Mouse (Mus musculus) intestine, embryonic 15.5 days (tissue): ENCODE data around the gene Hoxa4. TPM values are rescaled to one million over a fixed set of nuclear protein-coding genes. Genes with fewer than 3 reads are reported as not detected.

Source experiments
- ATAC-seq: fragments of 200-750 bp; cut with Nextera tagmentation; 2 replicates; pipeline ENCODE4 v1.8.0; 2017; ENCODE audit warnings: moderate TSS enrichment, moderate library complexity
- H3K27ac ChIP-seq: fragments of 300-500 bp; sonication (generic); 2 replicates; pipeline ENCODE4 v1.5.1; 2015; ENCODE audit warnings: mild to moderate bottlenecking, inconsistent platforms
- H3K27me3 ChIP-seq: fragments of 300-500 bp; sonication (generic); replicated peaks from 2 replicates; pipeline ENCODE4 v1.6.1; 2015; ENCODE audit warnings: inconsistent platforms
- H3K36me3 ChIP-seq: fragments of 300-500 bp; sonication (generic); 2 replicates; pipeline ENCODE4 v1.6.1; 2015; ENCODE audit warnings: inconsistent platforms
- H3K4me1 ChIP-seq: fragments of 300-500 bp; sonication (generic); replicated peaks from 2 replicates; pipeline ENCODE4 v1.6.1; 2015; ENCODE audit warnings: inconsistent platforms
- H3K4me2 ChIP-seq: fragments of 300-500 bp; sonication (generic); replicated peaks from 2 replicates; pipeline ENCODE4 v1.6.1; 2015; ENCODE audit warnings: mild to moderate bottlenecking, inconsistent platforms
- H3K4me3 ChIP-seq: fragments of 300-500 bp; sonication (generic); replicated peaks from 2 replicates; pipeline ENCODE4 v1.5.1; 2015; ENCODE audit warnings: inconsistent platforms
- H3K9ac ChIP-seq: fragments of 300-500 bp; sonication (generic); 2 replicates; pipeline ENCODE4 v1.6.1; 2015; ENCODE audit warnings: inconsistent platforms
- H3K9me3 ChIP-seq: fragments of 300-500 bp; sonication (generic); 2 replicates; pipeline ENCODE4 v1.6.1; 2016; ENCODE audit warnings: inconsistent platforms
- WGBS: fragments of 180-500 bp; shearing (Covaris S2); methylation state at CpG from one replicate; pipeline ENCODE4 v1.1.7; 2015; 5-methylcytosine and 5-hydroxymethylcytosine counted together
- microRNA counts: library from miRNA; unstranded; fragments of <30 nt; microRNA quantifications from one replicate; lab custom pipeline; 2016
- polyA plus RNA-seq: library from polyadenylated mRNA; unstranded; fragments of >200 nt; fragmentation: Nextera tagmentation; extraction: Ambion mirVana; gene quantifications from 2 replicates; pipeline ENCODE4 v1.2.1, GENCODE M21; 2015

Hoxa4 gene
- polyA plus RNA-seq, 1 experiment from 2014 or later: 4.5 TPM

- WGBS: 72% methylated on average over 3 of the region's 3 CpGs
- Histone ChIP-seq H3K36me3 (no peaks in the 10 kb centered on the region), H3K27me3 (peaks cover 22% of the 10 kb centered on the region), H3K27ac (no peak overlapping the region), H3K4me3 (no peak overlapping the region), H3K4me1 (peaks cover 37% of the 10 kb centered on the region), H3K9ac (no peak overlapping the region), H3K4me2 (no peak overlapping the region), H3K9me3 (no peaks in the 10 kb centered on the region)
- ATAC-seq: no peak
Observed at GRCm38 (mm10) chr6:52155471-52155870, 36.1 kb downstream of the Hoxa4 start.

- Histone ChIP-seq H3K4me2 (no peak overlapping the region), H3K4me3 (no peak overlapping the region), H3K27ac (no peak overlapping the region), H3K9ac (no peak overlapping the region), H3K9me3 (no peaks in the 10 kb centered on the region), H3K36me3 (no peaks in the 10 kb centered on the region), H3K4me1 (peaks cover 24% of the 10 kb centered on the region), H3K27me3 (peaks cover 26% of the 10 kb centered on the region)
- no peak for ATAC-seq
- 74% methylated on average over 5 of the region's 5 CpGs for WGBS
Observed at GRCm38 (mm10) chr6:52154044-52154443, 37.5 kb downstream of the Hoxa4 start.

- Histone ChIP-seq H3K36me3 (no peaks in the 10 kb centered on the region), H3K4me3 (no peak overlapping the region), H3K27ac (no peak overlapping the region), H3K9me3 (no peaks in the 10 kb centered on the region), H3K9ac (no peak overlapping the region), H3K4me1 (peaks cover 23% of the 10 kb centered on the region), H3K27me3 (peaks cover 26% of the 10 kb centered on the region), H3K4me2 (no peak overlapping the region)
- WGBS: 21% methylated on average over 6 of the region's 6 CpGs
- ATAC-seq: no peak
Observed at GRCm38 (mm10) chr6:52153270-52153669, 38.3 kb downstream of the Hoxa4 start.

GRCm38 (mm10) chr6:52152226-52153193, 39.0 kb downstream of the Hoxa4 start:
- Histone ChIP-seq H3K9ac (no peak overlapping the region), H3K27ac (no peak overlapping the region), H3K9me3 (no peaks in the 10 kb centered on the region), H3K4me3 (no peak overlapping the region), H3K4me1 (peaks cover 22% of the 10 kb centered on the region), H3K36me3 (no peaks in the 10 kb centered on the region), H3K4me2 (no peak overlapping the region), H3K27me3 (peaks cover 20% of the 10 kb centered on the region)
- WGBS: 43% methylated on average over 16 of the region's 16 CpGs
- ATAC-seq: no peak

- Histone ChIP-seq H3K4me3 (no peak overlapping the region), H3K27me3 (peaks cover 11% of the 10 kb centered on the region), H3K9me3 (no peaks in the 10 kb centered on the region), H3K4me2 (no peak overlapping the region), H3K4me1 (peaks cover 14% of the 10 kb centered on the region), H3K9ac (no peak overlapping the region), H3K36me3 (no peaks in the 10 kb centered on the region), H3K27ac (no peak overlapping the region)
- ATAC-seq: no peak
- WGBS: 44% methylated on average over 4 of the region's 4 CpGs
Observed at GRCm38 (mm10) chr6:52151571-52151970, 40.0 kb downstream of the Hoxa4 start.

- Histone ChIP-seq H3K4me2 (peak overlapping the region; percentile 45), H3K9ac (no peak overlapping the region), H3K4me1 (peaks cover 13% of the 10 kb centered on the region; the same call in 1 of the 2 replicates), H3K27ac (no peak overlapping the region), H3K36me3 (no peaks in the 10 kb centered on the region), H3K9me3 (no peaks in the 10 kb centered on the region), H3K4me3 (no peak overlapping the region; the same call in 1 of the 2 replicates), H3K27me3 (peaks cover 5% of the 10 kb centered on the region; the same call in 1 of the 2 replicates)
- WGBS: 17% methylated on average over 16 of the region's 16 CpGs
- no peak for ATAC-seq
Observed at GRCm38 (mm10) chr6:52150401-52150966, 41.1 kb downstream of the Hoxa4 start.

MicroRNAs within 50 kb of the gene (microRNA counts, 519-probe panel; counts per million panel counts)
- microRNA mmu-miR-196b (lab: Ali Mortazavi, UCI): 3,365 counts per million, percentile 83 among the panel's probes with 10 or more counts

Other genes with a start within 250 kb of the Hoxa4 start
- gene Skap2, start 179.2 kb downstream of the Hoxa4 start, polyA plus RNA-seq: 37.0 and 40.3 TPM in 2 replicates
- 0.86 and 1.2 TPM in 2 replicates for gene Hoxa1, start 33.4 kb downstream of the Hoxa4 start, polyA plus RNA-seq
- gene Hoxa2, start 26.9 kb downstream of the Hoxa4 start, polyA plus RNA-seq: 7.4 and 8.6 TPM in 2 replicates
- gene 5730596B20Rik, start 14.3 kb downstream of the Hoxa4 start, polyA plus RNA-seq: 1.9 and 2.0 TPM in 2 replicates
- 22.9 and 25.1 TPM in 2 replicates for gene Hoxa5, start 12.8 kb upstream of the Hoxa4 start, polyA plus RNA-seq
- gene Hoxa6, start 17.0 kb upstream of the Hoxa4 start, polyA plus RNA-seq: 2.2 and 2.3 TPM in 2 replicates
- gene Hoxa3, start 21.6 kb upstream of the Hoxa4 start, polyA plus RNA-seq: 5.8 and 6.2 TPM in 2 replicates
- gene Gm28308, start 21.6 kb upstream of the Hoxa4 start, polyA plus RNA-seq: not detected in 2 replicates
- 7.5 and 9.4 TPM in 2 replicates for gene Hoxa7, start 30.1 kb upstream of the Hoxa4 start, polyA plus RNA-seq
- 5.3 and 6.3 TPM in 2 replicates for gene Hoxa9, start 39.3 kb upstream of the Hoxa4 start, polyA plus RNA-seq
- 11.4 and 20.2 TPM in 2 replicates for gene Hoxa10, start 49.1 kb upstream of the Hoxa4 start, polyA plus RNA-seq
- 2.0 and 3.3 TPM in 2 replicates for gene Hoxa11, start 54.1 kb upstream of the Hoxa4 start, polyA plus RNA-seq
- gene Hoxa13, start 69.1 kb upstream of the Hoxa4 start, polyA plus RNA-seq: 0.59 and 0.61 TPM in 2 replicates
- gene Evx1, start 121.7 kb upstream of the Hoxa4 start, polyA plus RNA-seq: 0.05 and 0.20 TPM in 2 replicates